Mouse (Mus musculus): ENCODE measurements around the gene Ube2d1. TPM values are rescaled to one million over a fixed set of nuclear protein-coding genes. Genes with fewer than 3 reads are reported as not detected.

Gene Ube2d1
- polyA plus RNA-seq, 1 experiment = 239 TPM

DNA sequence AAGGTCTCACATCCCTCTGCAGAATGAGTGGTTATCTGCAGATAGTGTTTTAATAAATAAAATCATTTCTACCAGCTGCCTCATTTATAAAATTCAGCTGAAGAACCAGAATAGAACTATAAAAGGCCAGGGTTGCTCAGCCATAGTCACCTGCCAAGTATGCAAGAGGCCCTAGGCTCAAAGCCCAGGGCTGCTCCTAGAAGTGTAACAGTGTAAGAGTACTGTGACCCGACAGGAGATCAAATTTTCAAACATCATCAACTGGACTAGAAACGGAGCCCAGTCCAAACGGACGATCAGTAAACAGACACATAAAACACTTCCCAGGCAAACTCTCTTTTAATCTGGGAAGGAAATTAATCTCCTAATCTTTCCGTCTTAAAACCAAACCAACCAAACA lies 33.2 kb downstream of the Ube2d1 start:
- no peak for DNase-seq (ENCODE audit: low read depth)
- TF ChIP-seq CTCF (IDR thresholded peaks at IDR 0.05; ENCODE audit: borderline replicate concordance, extremely low read depth, insufficient read depth, insufficient read length) (no peak), POLR2A (IDR thresholded peaks at IDR 0.05; ENCODE audit: borderline replicate concordance, extremely low read depth, insufficient read depth, insufficient read length, poor library complexity, severe bottlenecking) (no peak)

DNA sequence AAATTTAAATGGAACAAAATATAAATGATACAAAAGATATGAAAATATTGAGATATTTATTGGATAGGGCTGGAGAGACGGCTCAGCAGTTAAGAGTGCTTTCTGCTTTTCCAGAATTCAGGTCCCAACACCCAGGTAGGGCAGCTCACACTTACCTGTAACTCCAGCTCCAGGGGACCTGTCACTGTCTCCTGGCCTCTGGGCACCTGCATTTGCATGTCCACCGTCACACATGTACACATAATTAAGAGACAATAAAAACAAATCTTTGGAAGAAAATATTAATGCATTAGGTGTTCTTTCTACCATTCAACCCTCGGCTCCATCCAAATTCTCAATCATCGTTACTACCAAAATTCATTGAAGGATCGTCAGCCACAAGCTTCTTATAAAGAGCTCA lies 33.8 kb downstream of the Ube2d1 start:
- no peak for DNase-seq (ENCODE audit: low read depth)
- TF ChIP-seq CTCF (IDR thresholded peaks at IDR 0.05; ENCODE audit: borderline replicate concordance, extremely low read depth, insufficient read depth, insufficient read length) = no peak
- TF ChIP-seq POLR2A (IDR thresholded peaks at IDR 0.05; ENCODE audit: borderline replicate concordance, extremely low read depth, insufficient read depth, insufficient read length, poor library complexity, severe bottlenecking) = no peak

DNA sequence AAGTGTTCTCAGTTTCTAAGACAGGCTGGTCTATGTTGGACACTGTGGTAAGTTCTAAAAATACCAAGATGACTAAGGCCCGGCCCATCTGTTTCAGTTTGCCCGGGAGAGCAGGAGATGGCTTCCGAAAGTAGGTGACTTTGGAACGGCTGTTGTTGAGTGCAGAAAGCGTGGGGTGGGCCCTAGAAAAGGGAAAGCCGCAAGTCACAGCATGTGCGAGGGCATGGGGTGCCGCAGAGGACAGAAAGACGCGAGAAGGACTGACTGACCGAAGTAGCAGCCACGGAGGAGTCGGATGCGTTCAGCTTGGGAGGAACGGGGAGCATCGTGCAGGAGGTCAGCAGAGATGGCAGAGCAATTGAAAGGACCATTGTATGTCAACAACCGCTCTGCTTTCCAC lies 34.6 kb downstream of the Ube2d1 start:
- TF ChIP-seq CTCF (IDR thresholded peaks at IDR 0.05; ENCODE audit: borderline replicate concordance, extremely low read depth, insufficient read depth, insufficient read length) (no peak), POLR2A (IDR thresholded peaks at IDR 0.05; ENCODE audit: borderline replicate concordance, extremely low read depth, insufficient read depth, insufficient read length, poor library complexity, severe bottlenecking) (no peak)
- DNase-seq (ENCODE audit: low read depth) = no peak

DNA sequence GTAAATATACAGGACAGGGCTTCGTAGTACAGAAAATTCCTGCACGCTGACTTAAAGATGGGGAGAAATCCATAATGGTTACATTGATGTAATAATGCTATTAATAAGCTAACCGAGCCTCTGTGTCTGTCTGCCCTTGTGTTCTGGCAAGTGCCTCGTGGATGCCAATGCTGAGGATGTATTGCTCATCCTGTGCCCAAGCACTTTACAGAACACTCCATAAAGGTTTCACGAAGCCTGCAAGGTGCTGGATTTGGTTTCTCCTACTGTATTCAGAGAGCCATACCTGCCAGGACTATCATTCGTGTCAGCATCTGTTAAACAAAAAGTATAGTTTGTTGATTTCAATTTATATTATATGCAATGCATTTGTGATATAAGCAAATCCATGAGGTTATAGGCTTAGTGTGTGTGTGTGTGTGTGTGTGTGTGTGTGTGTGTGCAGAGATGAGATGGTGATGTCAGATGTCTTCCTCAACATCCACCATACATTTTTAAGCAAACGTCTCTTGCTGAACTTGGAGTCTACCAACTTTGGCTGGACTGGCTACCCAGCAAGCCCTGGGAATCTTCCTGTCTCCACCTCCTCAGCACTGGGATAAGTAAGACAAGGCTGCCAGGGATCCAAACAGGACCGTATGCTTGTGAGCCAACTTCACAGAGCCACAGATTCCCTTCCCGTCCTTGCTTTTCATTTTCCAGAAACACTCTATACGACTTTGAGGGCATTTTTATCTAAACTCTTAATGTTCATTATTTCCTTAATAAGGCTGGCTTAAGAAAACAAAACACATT lies 35.8 kb downstream of the Ube2d1 start:
- TF ChIP-seq CTCF (IDR thresholded peaks at IDR 0.05; ENCODE audit: borderline replicate concordance, extremely low read depth, insufficient read depth, insufficient read length) = no peak
- no peak for TF ChIP-seq POLR2A (IDR thresholded peaks at IDR 0.05; ENCODE audit: borderline replicate concordance, extremely low read depth, insufficient read depth, insufficient read length, poor library complexity, severe bottlenecking)
- no peak for DNase-seq (ENCODE audit: low read depth)

DNA sequence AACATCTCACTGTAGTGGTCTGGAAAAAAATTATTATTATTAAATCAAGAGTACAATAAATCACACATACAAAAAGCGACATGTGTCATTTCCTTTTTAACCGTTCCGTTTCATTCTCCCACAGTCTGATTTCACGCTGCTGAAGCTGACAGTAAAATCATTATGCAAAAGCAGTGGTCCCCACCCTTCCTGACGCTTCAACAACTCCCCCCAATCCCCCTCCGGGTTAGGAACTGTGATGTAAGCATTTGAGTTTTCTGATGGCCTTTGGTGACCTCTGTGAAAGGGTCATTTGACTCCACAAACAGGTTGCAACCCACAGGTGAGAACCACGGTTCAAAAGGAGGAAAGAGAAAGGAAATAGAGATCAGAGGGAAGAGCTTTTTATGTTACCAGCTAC lies 38.1 kb downstream of the Ube2d1 start:
- no peak for DNase-seq (ENCODE audit: low read depth)
- TF ChIP-seq CTCF (IDR thresholded peaks at IDR 0.05; ENCODE audit: borderline replicate concordance, extremely low read depth, insufficient read depth, insufficient read length) = no peak
- TF ChIP-seq POLR2A (IDR thresholded peaks at IDR 0.05; ENCODE audit: borderline replicate concordance, extremely low read depth, insufficient read depth, insufficient read length, poor library complexity, severe bottlenecking) = no peak

DNA sequence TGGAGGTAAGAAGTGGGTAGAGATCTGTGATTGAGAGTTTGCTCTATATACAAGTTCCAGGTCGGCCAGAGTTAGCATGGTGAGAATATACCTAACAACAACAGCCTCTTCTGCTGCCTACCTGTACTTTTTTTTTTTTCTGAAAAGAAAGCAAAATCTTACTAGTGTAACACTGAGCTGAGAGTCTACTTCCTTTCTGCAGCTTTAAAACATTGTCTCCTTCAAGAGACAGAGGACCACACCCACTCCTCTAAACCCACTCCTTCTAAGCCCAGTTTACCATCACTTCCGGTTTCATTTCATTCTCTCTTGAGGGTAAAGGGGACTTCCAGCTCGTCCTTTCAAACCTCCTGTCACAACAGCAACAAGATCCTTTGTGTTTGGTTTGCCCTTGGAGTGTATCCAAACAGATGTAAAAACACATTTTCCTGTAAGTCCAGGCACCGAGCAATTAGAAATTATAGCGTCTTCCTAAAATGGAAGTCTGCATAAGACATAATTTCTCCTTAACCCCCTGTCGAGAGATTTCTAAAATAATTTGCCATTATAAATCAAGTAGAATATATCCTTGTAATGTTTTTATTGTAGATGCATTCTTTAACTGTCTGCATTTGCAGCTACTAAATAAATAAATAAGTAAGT lies 45.5 kb downstream of the Ube2d1 start:
- no peak for TF ChIP-seq POLR2A (IDR thresholded peaks at IDR 0.05; ENCODE audit: borderline replicate concordance, extremely low read depth, insufficient read depth, insufficient read length, poor library complexity, severe bottlenecking)
- no peak for TF ChIP-seq CTCF (IDR thresholded peaks at IDR 0.05; ENCODE audit: borderline replicate concordance, extremely low read depth, insufficient read depth, insufficient read length)
- DNase-seq (ENCODE audit: low read depth) = no peak

GRCm38 (mm10) chr10:71238240-71238554 lies 46.9 kb downstream of the Ube2d1 start, which contains the start of gene Tfam:
TSS of gene Tfam (minus strand) at chr10:71238280.
- no peak for TF ChIP-seq POLR2A (IDR thresholded peaks at IDR 0.05; ENCODE audit: borderline replicate concordance, extremely low read depth, insufficient read depth, insufficient read length, poor library complexity, severe bottlenecking)
- TF ChIP-seq CTCF (IDR thresholded peaks at IDR 0.05; ENCODE audit: borderline replicate concordance, extremely low read depth, insufficient read depth, insufficient read length) = no peak
- no peak for DNase-seq (ENCODE audit: low read depth)

DNA sequence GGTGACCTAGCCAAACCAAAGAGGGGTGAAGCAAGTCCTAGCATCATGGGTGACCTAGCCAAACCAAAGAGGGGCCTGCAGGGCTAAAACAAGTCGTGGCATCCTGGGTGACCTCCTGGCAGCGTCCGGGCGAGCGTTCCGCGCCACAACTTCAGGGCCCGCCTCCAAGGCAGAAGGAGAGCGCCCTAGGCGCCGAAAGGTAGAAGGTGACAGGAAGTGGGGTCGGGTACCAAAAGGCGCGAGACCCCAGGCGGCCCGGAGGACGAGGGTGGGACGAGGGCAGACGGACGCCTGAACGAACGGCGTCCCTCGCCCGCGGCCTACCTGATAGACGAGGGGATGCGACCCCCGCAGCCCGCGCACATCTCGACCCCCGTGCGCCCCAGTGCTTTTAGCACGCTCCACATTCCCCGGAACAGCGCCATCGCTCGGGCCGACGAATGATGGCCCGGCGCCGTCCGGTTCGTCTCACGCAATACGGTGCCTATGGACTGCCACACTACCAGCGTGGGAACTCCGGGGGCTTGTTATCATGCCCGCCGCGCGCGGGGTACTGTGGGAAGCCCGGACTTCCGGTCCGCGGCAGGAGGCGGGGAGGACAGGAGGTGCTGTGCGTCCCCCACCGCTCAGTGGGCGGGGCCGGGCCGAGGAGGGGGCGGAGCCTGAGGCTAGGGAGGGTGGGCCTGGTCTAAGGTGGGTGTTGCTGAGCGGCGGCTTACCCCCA lies 47.4 kb downstream of the Ube2d1 start:
- TF ChIP-seq POLR2A (IDR thresholded peaks at IDR 0.05; ENCODE audit: borderline replicate concordance, extremely low read depth, insufficient read depth, insufficient read length, poor library complexity, severe bottlenecking) (peak; percentile 41; the same call in 1 of the 2 replicates), CTCF (IDR thresholded peaks at IDR 0.05; ENCODE audit: borderline replicate concordance, extremely low read depth, insufficient read depth, insufficient read length) (no peak)
- peak; percentile 98 for DNase-seq (ENCODE audit: low read depth)

DNA sequence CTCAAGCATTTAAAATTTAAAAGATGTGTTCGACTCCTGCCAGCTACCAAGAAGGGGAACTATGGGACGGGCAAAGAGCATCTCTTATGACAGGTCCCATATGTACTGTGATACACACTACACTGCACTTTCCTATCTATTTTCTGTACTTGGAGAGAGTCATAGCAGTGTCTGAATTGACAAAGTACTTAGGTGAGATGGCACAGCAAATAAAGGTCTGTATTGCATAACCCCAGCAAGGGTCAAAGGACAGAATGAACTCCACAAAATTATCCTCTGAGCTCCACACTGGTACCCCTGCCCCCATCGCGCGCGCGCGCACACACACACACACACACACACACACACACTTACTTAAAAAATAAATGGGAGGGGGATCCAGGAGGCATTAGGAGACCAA lies 51.0 kb downstream of the Ube2d1 start:
- TF ChIP-seq POLR2A (IDR thresholded peaks at IDR 0.05; ENCODE audit: borderline replicate concordance, extremely low read depth, insufficient read depth, insufficient read length, poor library complexity, severe bottlenecking) = no peak
- TF ChIP-seq CTCF (IDR thresholded peaks at IDR 0.05; ENCODE audit: borderline replicate concordance, extremely low read depth, insufficient read depth, insufficient read length) = no peak
- no peak for DNase-seq (ENCODE audit: low read depth)

- DNase-seq (ENCODE audit: low read depth) = peak; percentile 76
- TF ChIP-seq POLR2A (IDR thresholded peaks at IDR 0.05; ENCODE audit: borderline replicate concordance, extremely low read depth, insufficient read depth, insufficient read length, poor library complexity, severe bottlenecking) (no peak), CTCF (IDR thresholded peaks at IDR 0.05; ENCODE audit: borderline replicate concordance, extremely low read depth, insufficient read depth, insufficient read length) (peak; percentile 95)
These were observed 59.2 kb downstream of the Ube2d1 start for GRCm38 (mm10) chr10:71225894-71226293.

DNA sequence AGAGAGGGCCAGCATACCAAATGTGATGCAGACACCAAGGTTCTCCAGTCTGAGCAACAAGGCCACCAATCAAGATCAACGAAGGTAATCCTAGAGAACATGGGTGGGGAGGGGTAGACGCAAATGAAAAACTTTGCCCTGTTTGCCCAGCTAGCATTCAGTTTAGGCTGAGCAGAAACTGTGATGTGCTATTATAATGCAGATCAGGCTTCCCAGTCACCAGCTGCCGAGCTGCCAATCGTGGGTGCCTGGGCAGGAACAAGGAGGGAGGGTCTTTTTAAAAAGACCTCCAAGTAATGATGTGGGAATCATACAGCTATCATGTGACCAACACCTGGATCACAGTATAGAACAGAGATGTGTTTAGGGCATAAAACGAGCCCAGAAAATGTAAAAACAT lies 62.0 kb downstream of the Ube2d1 start:
- peak; percentile 74 for DNase-seq (ENCODE audit: low read depth)
- TF ChIP-seq CTCF (IDR thresholded peaks at IDR 0.05; ENCODE audit: borderline replicate concordance, extremely low read depth, insufficient read depth, insufficient read length) = no peak
- TF ChIP-seq POLR2A (IDR thresholded peaks at IDR 0.05; ENCODE audit: borderline replicate concordance, extremely low read depth, insufficient read depth, insufficient read length, poor library complexity, severe bottlenecking) = no peak

All from brain, embryonic 14.5 days (tissue).